Mouse (Mus musculus): ENCODE results near the gene Slc34a3.

DNA sequence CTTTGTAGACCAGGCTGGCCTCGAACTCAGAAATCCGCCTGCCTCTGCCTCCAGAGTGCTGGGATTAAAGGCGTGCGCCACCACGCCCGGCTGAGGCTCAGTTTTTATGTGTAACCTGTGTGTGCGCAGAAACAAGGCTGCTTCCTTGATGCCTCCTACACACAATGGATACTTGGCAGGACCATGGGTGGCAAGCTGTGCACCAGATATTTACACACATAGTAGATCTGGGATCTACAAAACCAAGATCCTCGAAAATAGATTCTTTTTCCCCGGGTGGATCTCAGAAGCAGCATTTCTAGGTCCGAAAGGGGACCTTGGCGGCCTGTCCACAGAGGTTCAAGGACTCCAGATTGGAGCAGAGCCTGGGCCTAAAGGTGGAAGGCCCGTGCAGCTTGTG, 27.7 kb upstream of the Slc34a3 start:
- TF ChIP-seq CTCF (conservative IDR thresholded peaks at IDR 0.05; ENCODE audit: low read length) (no peak), NANOG (IDR thresholded peaks at IDR 0.05; ENCODE audit: borderline replicate concordance, low read length) (no peak), POU5F1 (IDR thresholded peaks at IDR 0.05; ENCODE audit: borderline replicate concordance, low read length) (no peak)
